Mouse (Mus musculus) kidney, postnatal 10 days (tissue): ENCODE measurements around the gene Slc25a3.
A peak's percentile ranks its signal among the peaks of the same experiment; 100 is the strongest.

Source experiments
- DNase-seq: peaks from one replicate; pipeline ENCODE4 v3.0.0; 2021; ENCODE audit warnings: mixed read lengths

Slc25a3 gene

GRCm38 (mm10) chr10:91083393-91083927 lies 40.4 kb downstream of the Slc25a3 start:
- DNase-seq, result no peak

- DNase-seq, result peak; percentile 100
Measured at GRCm38 (mm10) chr10:91082550-91083392, 41.1 kb downstream of the Slc25a3 start, which contains the start of the genes Apaf1 and Ikbip. Gene Apaf1, minus strand, starts transcription at chr10:91082770. Gene Ikbip, plus strand, starts transcription at chr10:91082940.

- no peak for DNase-seq
Measured at GRCm38 (mm10) chr10:91081959-91082507, 41.8 kb downstream of the Slc25a3 start.

- DNase-seq, result no peak
Measured at GRCm38 (mm10) chr10:91080540-91080939, 43.3 kb downstream of the Slc25a3 start.

GRCm38 (mm10) chr10:91076667-91077066 lies 47.2 kb downstream of the Slc25a3 start:
- no peak for DNase-seq

GRCm38 (mm10) chr10:91073345-91073744 lies 50.5 kb downstream of the Slc25a3 start:
- no peak for DNase-seq

- no peak for DNase-seq
Measured at GRCm38 (mm10) chr10:91071768-91072167, 52.1 kb downstream of the Slc25a3 start.
